12 mouse cellular contexts compared by ENCODE assay signal in genomic region chr1:194682021-194682420, GRCm38 (mm10).
DNase-seq lines count a peak whose midpoint lies in the region; ATAC-seq and TF ChIP-seq lines count a peak whose summit lies in the region.
"Had no signal": no experiment of that assay in that cellular context is flagged by ENCODE, and none has a peak within 500 bp of the region (broad histone marks: within the 10 kb centered on the region; RNA-seq: fewer than 3 reads in every experiment).

No protein-coding gene starts in this region.

- H3K27ac ChIP-seq in cerebellum, adult 2 months (ENCODE audit: insufficient read depth, low read length), result no peak overlapping the region; the same call in 1 of the 2 replicates
- H3K27ac ChIP-seq: forebrain, embryonic 15.5 days had no signal

- TF ChIP-seq CTCF in cerebellum, adult 2 months (IDR thresholded peaks at IDR 0.05; ENCODE audit: borderline replicate concordance, insufficient read depth, low read depth, low read length), result no peak

- H3K4me3 ChIP-seq in cerebellum, adult 2 months (replicated peaks; ENCODE audit: insufficient read depth, low read depth, low read length), result no peak overlapping the region
- H3K4me3 ChIP-seq in myocyte, result no peak overlapping the region
- H3K4me3 ChIP-seq: forebrain, embryonic 15.5 days had no signal

- ATAC-seq in cerebellum, adult (ENCODE audit: insufficient number of reproducible peaks, low FRiP score, low TSS enrichment), result peak; percentile 69
- ATAC-seq: forebrain, embryonic 15.5 days had no signal

- no peaks in the 10 kb centered on the region for H3K27me3 ChIP-seq in cerebellum, adult 2 months (ENCODE audit: control insufficient read depth, insufficient read depth, low read length)
- no peaks in the 10 kb centered on the region for H3K27me3 ChIP-seq in myocyte (ENCODE audit: control insufficient read depth, insufficient read depth, insufficient read length)
- H3K27me3 ChIP-seq: forebrain, embryonic 15.5 days had no signal

- H3K79me2 ChIP-seq in myocyte (ENCODE audit: control insufficient read depth, insufficient read depth), result no peaks in the 10 kb centered on the region

- no peak for DNase-seq in cerebellum, postnatal 4 days (ENCODE audit: low spot score in 2 of 2)
- DNase-seq in cerebellum, adult 2 months, result peak; percentile 75 to 88
- peak; percentile 83 to 90 for DNase-seq in layer of hippocampus, adult 8-10 months (ENCODE audit: low spot score in 2 of 2)
- DNase-seq in kidney, adult 18-20 months, result no peak
- DNase-seq in lung, postnatal 4 days, result no peak
- no peak for DNase-seq in urinary bladder, postnatal 25 days (ENCODE audit: low spot score)
- DNase-seq: heart, postnatal 10 days; kidney, postnatal 36 days; lung, postnatal 14 days had no signal

- TF ChIP-seq POLR2A in cerebellum, adult 2 months (IDR thresholded peaks at IDR 0.05; ENCODE audit: borderline replicate concordance, insufficient read depth, low read length), result no peak
- TF ChIP-seq POLR2A in myocyte (IDR thresholded peaks at IDR 0.05; ENCODE audit: insufficient read length, low read depth), result no peak

- H3ac ChIP-seq in myocyte (ENCODE audit: control insufficient read depth, insufficient read length), result no peak overlapping the region

- H3K4me1 ChIP-seq in cerebellum, adult 2 months (ENCODE audit: control insufficient read depth, insufficient read depth, low read length), result peaks cover 21% of the 10 kb centered on the region

- H3K36me3 ChIP-seq in myocyte (ENCODE audit: control insufficient read depth, insufficient read depth), result no peaks in the 10 kb centered on the region

- no peak overlapping the region for H3K4me2 ChIP-seq in myocyte (ENCODE audit: low read depth)
- H3K4me2 ChIP-seq: forebrain, embryonic 15.5 days had no signal

TF ChIP-seq in myocyte, 11 proteins besides CTCF, POLR2A, EP300 and RAD21:
- peak; percentile 25 to 97 (median 95) for TF ChIP-seq MYOD1 (IDR thresholded peaks at IDR 0.05; ENCODE audit: control insufficient read depth in 1 of 3, insufficient read length in 2 of 3, low read depth in 2 of 3)
- TF ChIP-seq REST (IDR thresholded peaks at IDR 0.05; ENCODE audit: insufficient read depth, insufficient read length), result no peak
- no peak for TF ChIP-seq POLR2AphosphoS2 (IDR thresholded peaks at IDR 0.05; ENCODE audit: insufficient read length, low read depth)
- TF ChIP-seq TCF12 (IDR thresholded peaks at IDR 0.05; ENCODE audit: insufficient read depth, poor library complexity, severe bottlenecking), result peak; percentile 33
- TF ChIP-seq MYOG (IDR thresholded peaks at IDR 0.05; ENCODE audit: control insufficient read depth in 1 of 3, insufficient read depth in 1 of 3, insufficient read length in 2 of 3, low read depth in 2 of 3), result peak; percentile 27 to 90 (median 46)
- TF ChIP-seq CEBPB (IDR thresholded peaks at IDR 0.05; ENCODE audit: insufficient read depth, poor library complexity, severe bottlenecking), result no peak
TF ChIP-seq in myocyte: peak in this region for 3.

Comparison
In these comparisons a context has a peak if more than half of its experiments do, and no peak if none do; other contexts are left out.
1. DNase-seq: peak in cerebellum, adult 2 months (2 of 2) and layer of hippocampus, adult 8-10 months (2 of 2); none in cerebellum, postnatal 4 days (0 of 2), kidney, adult 18-20 months (single experiment), lung, postnatal 4 days (0 of 2) and urinary bladder, postnatal 25 days (single experiment).